Mouse (Mus musculus) ES-CJ7 (cell line): ENCODE data around the gene Olfr118.
"Not testable (repeated sequence)": the region's sequence is repeated elsewhere in the genome, so short reads cannot be mapped to it uniquely, and the experiment has no call there.

Experiments used
- DNase-seq: peaks from one replicate; pipeline ENCODE4 v3.0.0; 2011; ENCODE audit warnings: low read depth, low spot score

The Olfr118 gene

DNA sequence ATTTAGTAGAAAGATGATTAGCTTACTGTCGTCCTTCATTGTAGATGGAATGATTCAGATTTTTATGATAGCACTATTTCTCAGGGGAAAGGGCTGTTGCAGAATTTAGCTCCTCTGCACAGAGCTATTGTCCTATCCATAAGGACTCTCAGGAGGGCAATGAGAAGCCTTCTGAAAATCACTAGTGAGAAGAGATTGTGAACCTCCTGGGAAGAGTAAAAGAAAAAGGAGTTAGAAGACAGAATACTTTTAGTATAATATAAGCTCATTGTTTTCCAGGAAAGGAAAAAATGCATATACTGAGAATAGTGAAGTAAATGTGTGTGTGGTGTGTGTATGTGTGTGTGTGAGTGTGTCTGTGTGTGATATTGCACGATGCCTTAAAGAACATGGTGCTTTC lies at the start of gene Olfr118:
Gene Olfr118 (plus strand): TSS at position 301 of the 400 bp plus-strand sequence.
- DNase-seq, result no peak

DNA sequence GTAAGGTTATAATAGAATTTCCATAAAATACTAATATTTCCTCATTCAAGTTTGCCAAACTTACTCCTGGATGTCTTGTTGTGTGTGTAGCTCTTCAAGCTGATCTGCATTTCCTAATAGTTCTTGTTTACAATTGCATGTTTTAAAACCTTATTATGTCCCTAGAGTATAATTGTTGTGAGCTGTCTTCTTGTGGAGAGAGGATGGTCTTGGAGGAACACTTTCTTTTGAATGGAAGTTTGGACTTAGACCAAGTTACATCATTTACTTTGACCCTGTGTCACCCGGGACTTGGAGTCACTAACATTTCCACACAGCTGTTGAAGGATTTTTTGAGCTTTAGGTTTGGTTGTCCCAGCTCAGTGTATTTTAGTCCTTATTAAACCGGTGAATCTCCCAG lies 39.8 kb upstream of the Olfr118 start, which contains the start of the genes Olfr115 and Olfr116:
Gene Olfr115 (minus strand): TSS at position 101 of the 400 bp plus-strand sequence.
Gene Olfr116 (minus strand): TSS at position 191 of the 400 bp plus-strand sequence.
- no peak for DNase-seq

- no peak for DNase-seq
Observed at GRCm38 (mm10) chr17:37663682-37664081, 3.1 kb upstream of the Olfr118 start, which contains the start of gene Olfr117. Olfr117 (minus strand) TSS chr17:37663782.

- DNase-seq, result not testable (repeated sequence)
Observed at GRCm38 (mm10) chr17:37696264-37696663, 29.5 kb downstream of the Olfr118 start, which contains the start of gene Olfr119. Olfr119 (plus strand) TSS chr17:37696564.

DNA sequence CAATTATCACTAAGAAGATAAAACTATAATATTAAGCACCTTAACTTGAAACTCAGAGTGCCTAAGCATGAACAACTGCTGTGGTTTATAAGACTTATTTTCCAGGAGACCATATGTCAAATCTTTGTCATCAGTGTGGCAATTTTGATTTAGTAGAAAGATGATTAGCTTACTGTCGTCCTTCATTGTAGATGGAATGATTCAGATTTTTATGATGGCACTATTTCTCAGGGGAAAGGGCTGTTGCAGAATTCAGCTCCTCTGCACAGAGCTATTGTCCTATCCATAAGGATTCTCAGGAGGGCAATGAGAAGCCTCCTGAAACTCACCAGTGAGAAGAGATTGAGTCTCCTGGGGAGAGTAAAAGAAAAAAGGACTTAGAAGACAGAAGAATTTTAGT lies 54.7 kb downstream of the Olfr118 start, which contains the start of gene Olfr120:
Gene Olfr120 (plus strand): TSS at position 301 of the 400 bp plus-strand sequence.
- DNase-seq, result no peak
